Mouse (Mus musculus): ENCODE measurements around the gene Spg21. TPM values are rescaled to one million over a fixed set of nuclear protein-coding genes. Genes with fewer than 3 reads are reported as not detected.

Spg21 gene
- polyA plus RNA-seq, 1 experiment from 2014 or later, result 28.0 TPM

DNA sequence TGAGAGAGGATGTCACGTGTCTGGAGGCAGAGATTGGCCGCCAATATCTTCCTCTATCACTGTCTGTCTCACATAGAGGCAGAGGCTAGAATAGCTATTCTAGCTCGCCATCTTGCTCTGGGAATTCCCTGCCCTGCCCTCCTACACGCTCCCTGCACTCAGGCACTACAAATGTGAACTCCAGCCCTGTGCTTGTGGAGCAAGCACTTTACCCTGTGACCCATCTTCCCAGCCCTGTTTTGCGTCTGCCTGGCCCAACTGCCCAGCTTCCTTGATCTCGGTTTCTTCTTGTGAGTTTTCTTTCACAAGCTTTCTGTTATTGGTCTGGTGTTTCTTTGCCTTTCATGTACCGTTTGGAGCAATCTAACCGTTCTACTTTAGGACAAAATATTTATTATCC, 18.4 kb downstream of the Spg21 start:
- 70% methylated on average over 8 of the region's 8 CpGs for WGBS (ENCODE audit: insufficient replicate concordance)
- H3K27ac ChIP-seq, result no peak overlapping the region
- H3K4me3 ChIP-seq (replicated peaks), result no peak overlapping the region
- no peak overlapping the region for H3K9ac ChIP-seq
- ATAC-seq (ENCODE audit: low read depth) (no peak), DNase-seq (no peak)
- no peaks in the 10 kb centered on the region for H3K27me3 ChIP-seq
- H3K4me1 ChIP-seq (replicated peaks), result no peaks in the 10 kb centered on the region
- no peaks in the 10 kb centered on the region for H3K9me3 ChIP-seq (replicated peaks)
- H3K4me2 ChIP-seq, result no peak overlapping the region
- H3K36me3 ChIP-seq, result peaks cover 19% of the 10 kb centered on the region

DNA sequence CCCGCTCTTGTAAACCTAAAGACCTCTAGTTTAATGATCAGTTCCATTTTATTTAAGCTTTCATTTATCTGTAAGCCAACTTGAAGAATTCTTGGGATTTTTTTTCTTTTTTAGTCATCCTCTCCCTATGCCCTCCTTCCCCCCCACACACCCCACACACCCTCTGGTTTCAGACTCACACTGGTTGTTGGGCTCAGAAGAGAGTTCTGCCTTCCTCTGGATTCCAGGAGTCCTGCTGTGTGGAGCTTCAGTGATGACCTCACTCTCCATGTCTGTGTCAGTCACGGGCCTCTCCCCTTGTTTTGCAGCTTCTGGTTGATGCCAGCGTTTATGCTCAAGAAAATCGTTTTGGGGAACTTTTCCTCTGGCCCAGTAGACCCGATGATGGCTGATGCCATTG, 19.3 kb downstream of the Spg21 start:
- ATAC-seq (ENCODE audit: low read depth), result no peak
- no peak for DNase-seq
- Histone ChIP-seq H3K4me2 (no peak overlapping the region), H3K27ac (no peak overlapping the region), H3K36me3 (peaks cover 27% of the 10 kb centered on the region), H3K9ac (no peak overlapping the region), H3K4me3 (replicated peaks) (no peak overlapping the region), H3K9me3 (replicated peaks) (no peaks in the 10 kb centered on the region), H3K27me3 (no peaks in the 10 kb centered on the region), H3K4me1 (replicated peaks) (no peaks in the 10 kb centered on the region)
- 65% methylated on average over 5 of the region's 5 CpGs for WGBS (ENCODE audit: insufficient replicate concordance)

DNA sequence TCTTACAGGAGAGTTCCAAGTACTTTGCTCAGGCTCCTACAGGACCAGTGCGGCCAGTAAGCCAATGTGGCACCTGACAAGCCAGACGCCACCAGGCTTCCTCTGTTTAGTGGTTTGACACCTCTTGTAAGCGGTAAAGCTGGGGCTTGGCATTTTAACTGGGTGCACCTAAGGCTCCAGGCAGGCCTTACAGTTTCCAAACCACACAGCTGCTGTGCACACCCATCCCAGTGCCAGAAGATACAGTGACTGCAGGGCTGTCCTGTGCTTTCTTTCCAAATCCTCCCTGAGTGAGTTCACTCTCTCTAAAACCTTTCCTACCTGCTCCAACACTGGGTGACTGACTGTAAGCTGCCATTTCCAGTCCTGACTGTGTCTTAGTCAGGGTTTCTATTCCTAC, 30.7 kb downstream of the Spg21 start:
- DNase-seq (no peak), ATAC-seq (ENCODE audit: low read depth) (no peak)
- WGBS (ENCODE audit: insufficient replicate concordance), result 72% methylated on average over 3 of the region's 3 CpGs
- Histone ChIP-seq H3K4me3 (replicated peaks) (no peak overlapping the region), H3K4me1 (replicated peaks) (peaks cover 5% of the 10 kb centered on the region; the same call in 1 of the 2 replicates), H3K27ac (no peak overlapping the region), H3K9ac (no peak overlapping the region), H3K9me3 (replicated peaks) (no peaks in the 10 kb centered on the region), H3K36me3 (no peaks in the 10 kb centered on the region), H3K27me3 (no peaks in the 10 kb centered on the region), H3K4me2 (no peak overlapping the region)

DNA sequence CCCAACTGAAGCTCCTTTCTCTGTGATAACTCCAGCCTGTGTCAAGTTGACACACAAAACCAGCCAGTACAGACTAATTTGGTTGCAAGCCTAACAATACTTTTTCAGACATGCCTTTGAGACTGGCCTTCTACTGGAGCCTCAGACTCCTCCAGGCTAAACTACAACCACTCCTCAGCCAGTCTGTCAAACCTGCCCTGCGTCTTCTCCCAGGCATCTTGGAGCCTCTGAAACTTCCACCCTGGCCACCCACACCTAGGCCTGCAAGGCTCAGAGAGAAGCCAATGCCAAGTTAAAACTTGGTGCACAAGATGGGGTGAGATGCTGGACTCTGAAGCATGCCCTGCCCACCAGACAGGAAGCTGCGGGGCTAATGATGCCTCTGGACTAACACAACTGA, 31.6 kb downstream of the Spg21 start:
- 66% methylated on average over 2 of the region's 2 CpGs for WGBS (ENCODE audit: insufficient replicate concordance)
- Histone ChIP-seq H3K4me1 (replicated peaks) (peaks cover 7% of the 10 kb centered on the region; the same call in 1 of the 2 replicates), H3K9ac (no peak overlapping the region), H3K36me3 (no peaks in the 10 kb centered on the region), H3K27ac (no peak overlapping the region), H3K4me2 (no peak overlapping the region), H3K27me3 (no peaks in the 10 kb centered on the region), H3K4me3 (replicated peaks) (no peak overlapping the region), H3K9me3 (replicated peaks) (no peaks in the 10 kb centered on the region)
- DNase-seq (no peak), ATAC-seq (ENCODE audit: low read depth) (no peak)

DNA sequence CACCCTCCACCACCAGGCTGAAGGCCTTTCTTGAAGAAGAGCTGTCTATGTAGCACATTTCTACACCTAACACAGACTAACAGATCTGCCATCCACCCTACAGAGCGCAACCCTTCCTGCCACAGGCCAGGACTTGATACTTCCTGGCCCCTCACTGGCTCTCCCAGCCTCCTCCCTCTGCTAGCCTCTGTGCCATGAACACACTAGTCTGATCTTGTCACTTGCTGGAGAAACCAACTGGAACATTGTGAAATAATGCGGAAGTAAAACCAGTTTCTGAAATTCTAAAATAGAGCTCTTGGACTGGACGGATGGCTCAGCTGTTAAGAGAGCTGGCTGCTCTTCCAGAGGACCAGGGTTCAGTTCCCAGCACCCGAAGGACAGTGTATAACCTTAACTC, 32.1 kb downstream of the Spg21 start:
- WGBS (ENCODE audit: insufficient replicate concordance), result 72% methylated on average over 4 of the region's 4 CpGs
- no peaks in the 10 kb centered on the region for H3K9me3 ChIP-seq (replicated peaks)
- peaks cover 7% of the 10 kb centered on the region; the same call in 1 of the 2 replicates for H3K4me1 ChIP-seq (replicated peaks)
- H3K36me3 ChIP-seq, result no peaks in the 10 kb centered on the region
- no peak overlapping the region for H3K9ac ChIP-seq
- no peak overlapping the region for H3K27ac ChIP-seq
- no peak for DNase-seq
- no peaks in the 10 kb centered on the region for H3K27me3 ChIP-seq
- ATAC-seq (ENCODE audit: low read depth), result no peak
- no peak overlapping the region for H3K4me2 ChIP-seq
- H3K4me3 ChIP-seq (replicated peaks), result no peak overlapping the region

DNA sequence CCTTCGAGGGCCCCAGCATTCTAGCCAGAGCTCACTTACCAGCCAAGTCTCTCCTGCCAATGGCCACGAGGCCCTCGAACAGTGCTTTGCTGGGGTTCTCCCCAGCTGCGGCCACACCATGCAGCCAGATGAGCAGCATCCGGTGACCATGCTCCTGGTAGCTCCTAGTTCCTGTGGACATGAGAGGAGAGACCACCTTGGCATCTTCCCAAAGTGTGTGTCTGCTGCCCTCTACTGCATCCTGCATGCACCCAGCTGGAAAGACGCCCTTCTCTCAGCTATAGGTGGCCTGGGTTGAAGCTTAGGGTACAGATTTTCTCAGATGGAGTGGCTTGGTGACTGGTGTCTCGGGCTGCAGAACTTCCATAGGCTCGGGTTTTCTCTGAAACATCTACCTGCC, 41.4 kb downstream of the Spg21 start:
- Histone ChIP-seq H3K4me1 (replicated peaks) (no peaks in the 10 kb centered on the region), H3K9me3 (replicated peaks) (no peaks in the 10 kb centered on the region), H3K4me2 (no peak overlapping the region), H3K9ac (no peak overlapping the region), H3K27me3 (0 out of 2 replicates have a peak, but pooled peaks cover 3% of the 10 kb centered on the region), H3K4me3 (replicated peaks) (no peak overlapping the region), H3K27ac (no peak overlapping the region), H3K36me3 (no peaks in the 10 kb centered on the region)
- ATAC-seq (ENCODE audit: low read depth), result no peak
- 41% methylated on average over 8 of the region's 8 CpGs for WGBS (ENCODE audit: insufficient replicate concordance)
- DNase-seq, result no peak

DNA sequence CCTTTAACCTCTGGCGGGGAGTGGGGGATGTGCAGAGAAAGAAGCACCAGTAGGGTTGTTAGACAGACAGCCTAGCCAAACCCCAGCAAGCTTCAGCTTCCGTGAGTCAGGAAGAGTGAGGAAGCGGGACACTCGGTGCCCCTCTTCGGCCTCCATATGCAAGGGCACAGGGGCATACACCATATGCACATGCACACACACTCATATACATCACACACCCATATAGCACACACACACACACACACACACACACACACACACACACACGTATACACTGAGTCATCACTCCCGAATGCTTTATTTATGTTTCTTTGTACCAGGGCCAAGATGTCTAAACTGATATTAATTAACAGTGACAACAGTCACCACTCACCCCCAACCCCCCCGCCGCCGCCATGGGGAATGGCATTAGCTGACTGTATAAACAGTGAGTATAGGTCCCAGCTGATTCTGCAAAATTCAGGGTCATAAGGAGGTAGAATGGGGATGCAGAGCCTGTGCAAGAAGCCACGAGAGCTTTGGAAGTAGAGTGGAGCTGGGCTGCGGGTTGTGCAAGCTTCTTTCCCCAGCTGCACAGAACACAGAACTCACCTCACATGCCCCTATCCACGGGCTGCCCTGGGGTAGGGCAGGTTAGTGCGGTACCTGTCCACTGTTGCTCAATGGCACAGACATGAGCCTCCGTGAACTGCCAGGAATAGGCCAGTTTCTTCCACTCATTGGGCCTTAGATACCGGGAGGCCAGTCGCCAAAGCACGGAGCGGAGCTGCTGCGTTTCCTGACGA, 42.2 kb downstream of the Spg21 start:
- DNase-seq (no peak), ATAC-seq (ENCODE audit: low read depth) (no peak)
- H3K27me3 ChIP-seq, result 0 out of 2 replicates have a peak, but pooled peaks cover 3% of the 10 kb centered on the region
- H3K4me3 ChIP-seq (replicated peaks), result no peak overlapping the region
- H3K4me2 ChIP-seq, result no peak overlapping the region
- H3K9ac ChIP-seq, result no peak overlapping the region
- H3K9me3 ChIP-seq (replicated peaks), result no peaks in the 10 kb centered on the region
- no peaks in the 10 kb centered on the region for H3K36me3 ChIP-seq
- H3K27ac ChIP-seq, result no peak overlapping the region
- WGBS (ENCODE audit: insufficient replicate concordance), result 75% methylated on average over 21 of the region's 21 CpGs
- no peaks in the 10 kb centered on the region for H3K4me1 ChIP-seq (replicated peaks)

DNA sequence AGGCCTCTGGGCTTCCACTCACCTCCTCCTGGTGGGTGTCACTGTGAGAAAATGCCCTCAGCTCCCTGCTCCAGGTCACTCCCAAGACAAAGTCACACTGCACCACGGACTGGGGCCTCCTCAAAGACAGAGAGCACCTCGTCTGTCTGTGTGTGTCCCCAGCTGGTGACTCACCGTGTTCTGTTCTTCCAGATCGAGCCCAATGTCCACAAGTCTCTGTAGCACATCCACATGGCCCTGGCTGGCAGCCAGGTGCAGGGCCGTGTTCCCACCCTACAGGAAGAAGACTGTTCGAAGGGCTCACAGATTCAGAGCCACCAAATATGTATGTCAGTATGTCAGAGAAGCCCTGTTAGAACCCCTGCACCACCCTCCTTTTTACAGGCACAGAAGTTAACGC, 47.7 kb downstream of the Spg21 start:
- H3K27ac ChIP-seq, result no peak overlapping the region
- no peaks in the 10 kb centered on the region for H3K27me3 ChIP-seq
- no peak for ATAC-seq (ENCODE audit: low read depth)
- no peaks in the 10 kb centered on the region for H3K9me3 ChIP-seq (replicated peaks)
- no peaks in the 10 kb centered on the region for H3K36me3 ChIP-seq
- 49% methylated on average over 7 of the region's 7 CpGs for WGBS (ENCODE audit: insufficient replicate concordance)
- DNase-seq, result no peak
- no peaks in the 10 kb centered on the region for H3K4me1 ChIP-seq (replicated peaks)
- no peak overlapping the region for H3K9ac ChIP-seq
- no peak overlapping the region for H3K4me2 ChIP-seq
- H3K4me3 ChIP-seq (replicated peaks), result no peak overlapping the region

DNA sequence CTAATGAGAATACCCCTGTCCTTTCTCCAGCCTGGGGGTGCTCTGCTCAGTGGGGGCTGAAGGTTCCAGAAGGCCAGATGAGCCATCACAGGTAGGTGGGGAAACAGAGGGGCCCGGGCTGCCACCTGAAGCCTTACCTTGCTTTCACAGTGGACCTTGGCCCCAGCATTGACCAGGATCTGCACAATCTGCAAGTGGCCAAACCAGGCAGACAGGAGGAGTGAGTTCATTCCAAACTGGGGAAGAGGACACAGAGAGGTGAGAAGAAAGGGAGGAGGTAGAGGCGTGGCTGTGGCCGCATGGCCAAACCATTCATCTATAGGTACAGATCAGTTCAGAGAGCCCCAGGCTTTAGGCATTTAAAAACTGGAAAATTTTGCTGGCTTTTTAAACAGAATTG, 51.8 kb downstream of the Spg21 start:
- DNase-seq (no peak), ATAC-seq (ENCODE audit: low read depth) (no peak)
- 72% methylated on average over 3 of the region's 3 CpGs for WGBS (ENCODE audit: insufficient replicate concordance)
- H3K9me3 ChIP-seq (replicated peaks), result no peaks in the 10 kb centered on the region
- 0 out of 2 replicates have a peak, but pooled peaks cover 10% of the 10 kb centered on the region for H3K27me3 ChIP-seq
- no peaks in the 10 kb centered on the region for H3K4me1 ChIP-seq (replicated peaks)
- no peak overlapping the region for H3K4me2 ChIP-seq
- H3K27ac ChIP-seq, result no peak overlapping the region
- no peak overlapping the region for H3K4me3 ChIP-seq (replicated peaks)
- H3K9ac ChIP-seq, result no peak overlapping the region
- no peaks in the 10 kb centered on the region for H3K36me3 ChIP-seq

DNA sequence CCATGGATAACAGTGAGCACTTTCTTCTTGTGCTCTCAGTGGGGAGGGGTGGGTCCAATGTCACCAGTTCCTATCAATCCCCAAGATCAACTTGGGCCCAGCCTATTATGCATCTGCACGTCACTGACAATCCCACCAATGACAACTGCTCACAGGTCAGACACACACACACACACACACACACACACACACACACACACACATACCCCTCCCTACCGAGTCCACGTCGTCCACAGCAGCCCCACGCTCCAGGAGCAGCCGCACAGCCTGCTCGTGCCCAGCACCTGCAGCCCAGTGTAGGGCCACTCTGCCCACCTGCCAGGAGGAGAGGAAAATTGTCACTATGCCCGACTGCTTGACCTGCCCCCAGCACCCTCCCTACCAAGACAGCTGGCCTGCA, 53.7 kb downstream of the Spg21 start:
- no peak for ATAC-seq (ENCODE audit: low read depth)
- 59% methylated on average over 8 of the region's 8 CpGs for WGBS (ENCODE audit: insufficient replicate concordance)
- Histone ChIP-seq H3K4me1 (replicated peaks) (no peaks in the 10 kb centered on the region), H3K27me3 (peaks cover 10% of the 10 kb centered on the region; the same call in 1 of the 2 replicates), H3K4me2 (no peak overlapping the region), H3K9me3 (replicated peaks) (no peaks in the 10 kb centered on the region), H3K36me3 (no peaks in the 10 kb centered on the region), H3K27ac (no peak overlapping the region), H3K4me3 (replicated peaks) (no peak overlapping the region), H3K9ac (no peak overlapping the region)
- no peak for DNase-seq

DNA sequence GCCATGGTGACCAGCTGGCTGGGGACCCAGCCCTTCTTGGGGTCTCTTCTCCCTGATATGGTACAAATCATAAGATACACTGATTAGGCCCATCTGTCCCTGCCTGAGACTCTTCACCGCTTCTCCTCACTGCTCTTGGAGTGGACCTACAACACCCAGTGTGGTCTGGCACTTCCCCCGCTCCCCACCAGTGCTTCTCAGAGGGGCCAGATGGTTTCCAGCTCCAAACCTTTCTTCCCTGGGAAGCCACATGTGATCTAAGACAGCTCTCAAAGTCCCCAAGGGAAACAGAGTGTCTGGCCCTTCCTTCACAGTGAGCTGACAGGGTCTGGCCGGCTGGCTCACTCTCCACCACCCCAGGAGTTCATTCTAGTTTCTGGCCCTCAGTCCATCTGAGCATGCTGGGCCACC, 54.1 kb downstream of the Spg21 start:
- ATAC-seq (ENCODE audit: low read depth), result no peak

More for the DNA sequence above, 54.1 kb downstream of the Spg21 start:
- H3K4me1 ChIP-seq (replicated peaks), result no peaks in the 10 kb centered on the region
- no peaks in the 10 kb centered on the region for H3K36me3 ChIP-seq
- no peak overlapping the region for H3K4me3 ChIP-seq (replicated peaks)
- no peaks in the 10 kb centered on the region for H3K9me3 ChIP-seq (replicated peaks)
- H3K27ac ChIP-seq, result no peak overlapping the region
- H3K27me3 ChIP-seq, result peaks cover 14% of the 10 kb centered on the region
- WGBS (ENCODE audit: insufficient replicate concordance), result 53% methylated on average over 3 of the region's 3 CpGs
- H3K9ac ChIP-seq, result no peak overlapping the region
- H3K4me2 ChIP-seq, result no peak overlapping the region
- DNase-seq, result no peak
